Mouse (Mus musculus) thymus, postnatal 0 days (tissue): ENCODE data around the gene Klhdc1. TPM values are rescaled to one million over a fixed set of nuclear protein-coding genes. Genes with fewer than 3 reads are reported as not detected.
A peak's percentile ranks its signal among the peaks of the same experiment; 100 is the strongest.

Source experiments
- DNase-seq: peaks from one replicate; pipeline ENCODE4 v3.0.0-alpha.2; 2015; ENCODE audit warnings: low spot score
- polyA plus RNA-seq: library from polyadenylated mRNA; unstranded; fragments of >200 nt; fragmentation: Nextera tagmentation; extraction: Ambion mirVana; gene quantifications from 2 replicates; pipeline ENCODE4 v1.2.1, GENCODE M21; 2015

Klhdc1 gene
- polyA plus RNA-seq, 1 experiment from 2014 or later: 22.8 TPM

DNA sequence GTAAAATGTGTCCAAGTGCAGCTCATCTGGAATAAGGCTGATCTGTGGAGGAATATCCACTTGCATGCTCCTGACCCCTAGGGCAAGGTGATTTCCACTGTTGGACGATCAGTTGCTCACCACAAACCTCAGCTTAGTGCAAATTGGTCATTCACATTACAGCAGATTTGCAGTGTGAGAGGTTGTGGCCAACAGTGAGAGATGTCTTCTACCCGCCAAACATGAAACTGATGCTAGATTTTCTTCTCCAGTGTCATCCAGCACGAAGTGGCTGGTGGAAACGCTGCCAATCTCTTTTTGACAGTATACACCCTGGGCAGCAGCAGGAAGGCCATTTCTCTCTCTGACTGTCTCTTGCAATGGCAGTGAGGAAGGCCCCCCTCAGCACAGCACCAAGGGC, 54.7 kb downstream of the Klhdc1 start:
- no peak for DNase-seq

DNA sequence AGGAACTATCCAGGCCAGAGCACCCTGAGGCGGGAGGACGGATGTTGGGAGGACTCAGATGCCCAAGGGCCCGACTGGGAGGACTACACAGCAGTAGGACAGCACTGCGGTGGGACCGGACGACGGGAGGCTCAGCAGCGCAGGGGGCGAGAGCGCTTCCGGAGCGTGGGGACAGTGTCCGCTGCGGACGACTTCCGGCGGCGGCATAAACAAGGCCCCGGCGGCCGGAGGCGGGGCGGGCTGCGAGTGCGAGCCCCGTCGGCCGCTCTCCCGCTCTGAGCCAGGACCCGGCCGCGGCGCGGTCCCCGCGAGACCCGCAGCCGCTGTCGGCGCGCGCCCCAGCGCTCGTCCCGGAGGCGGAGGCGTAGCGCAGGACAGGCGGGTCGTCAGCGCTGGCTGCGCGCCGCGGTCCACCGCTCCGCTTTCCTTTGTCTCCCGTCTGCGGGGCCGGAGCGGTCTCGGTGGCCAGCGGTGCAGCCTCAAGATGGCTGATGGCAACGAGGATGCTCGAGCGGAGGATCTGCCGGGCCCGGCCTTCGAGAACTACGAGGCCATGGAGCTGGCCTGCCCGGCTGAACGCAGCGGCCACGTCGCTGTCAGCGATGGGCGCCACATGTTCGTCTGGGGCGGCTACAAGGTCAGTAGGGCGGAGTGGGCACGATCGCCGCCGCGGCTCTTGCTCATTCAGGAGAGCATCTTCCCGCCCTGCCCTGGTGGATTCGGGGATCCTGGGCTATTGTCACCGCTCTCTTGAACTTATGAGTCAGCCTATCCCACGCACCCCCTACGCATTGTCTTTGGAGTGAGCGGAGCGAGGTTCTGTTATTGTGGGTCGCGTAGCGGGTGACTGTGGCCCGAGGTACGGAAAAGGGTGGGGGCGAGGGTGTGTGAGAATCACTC, 55.8 kb downstream of the Klhdc1 start, which contains the start of gene Klhdc2:
Klhdc2 (plus strand) TSS at position 171 of the 900 bp plus-strand sequence.
- peak; percentile 53 for DNase-seq

DNA sequence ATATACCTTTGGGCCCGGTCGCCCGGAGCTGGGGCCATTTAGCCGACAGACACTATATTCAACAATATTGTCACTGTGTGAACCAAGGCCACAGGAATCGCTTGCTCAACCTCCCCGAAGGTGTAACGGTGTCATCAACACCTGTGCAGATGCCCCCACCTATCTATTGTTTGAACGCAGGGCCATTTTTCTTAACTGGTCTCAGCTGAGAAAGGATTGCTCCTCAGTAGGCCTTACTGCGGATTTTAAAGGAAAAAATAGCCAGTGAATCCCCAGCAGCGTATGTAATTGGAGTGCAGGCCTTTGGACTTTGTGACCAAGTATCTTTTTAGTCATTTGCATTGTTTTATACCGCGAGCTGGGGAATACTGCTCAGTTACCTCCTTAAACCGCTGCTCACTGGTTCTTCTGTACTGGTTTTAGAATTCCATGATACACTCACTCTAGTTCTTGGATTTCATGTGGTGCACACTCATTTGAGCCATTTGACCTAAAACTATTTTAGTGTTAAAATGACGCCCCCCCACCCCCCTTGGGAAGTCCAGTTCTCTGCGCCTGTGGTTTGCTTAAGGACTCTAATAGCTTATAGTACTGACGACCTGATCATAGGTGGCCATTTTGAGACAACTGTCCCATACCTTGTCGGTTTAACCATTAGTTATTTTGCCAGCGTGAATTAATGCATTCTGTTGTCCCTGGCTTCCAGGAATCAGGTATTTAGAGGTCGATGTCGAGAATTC, 56.6 kb downstream of the Klhdc1 start:
- peak; percentile 36 for DNase-seq

DNA sequence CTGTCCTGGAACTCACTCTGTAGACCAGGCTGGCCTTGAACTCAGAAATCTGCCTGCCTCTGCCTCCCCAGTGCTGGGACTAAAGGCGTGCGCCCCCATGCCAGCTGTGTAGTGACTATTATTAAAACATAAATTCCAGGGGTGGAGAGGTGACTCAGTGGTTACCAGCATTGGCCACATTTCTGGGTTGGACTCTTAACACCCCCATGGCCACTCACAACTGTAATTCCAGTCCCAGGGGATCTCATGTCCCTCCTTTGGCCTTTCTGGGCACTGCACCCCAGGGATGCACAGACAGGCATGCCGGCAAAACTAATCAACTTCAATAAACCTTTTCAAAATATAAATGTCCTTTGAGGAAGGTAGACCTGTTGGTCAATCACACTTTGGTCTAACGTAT, 57.3 kb downstream of the Klhdc1 start:
- no peak for DNase-seq

DNA sequence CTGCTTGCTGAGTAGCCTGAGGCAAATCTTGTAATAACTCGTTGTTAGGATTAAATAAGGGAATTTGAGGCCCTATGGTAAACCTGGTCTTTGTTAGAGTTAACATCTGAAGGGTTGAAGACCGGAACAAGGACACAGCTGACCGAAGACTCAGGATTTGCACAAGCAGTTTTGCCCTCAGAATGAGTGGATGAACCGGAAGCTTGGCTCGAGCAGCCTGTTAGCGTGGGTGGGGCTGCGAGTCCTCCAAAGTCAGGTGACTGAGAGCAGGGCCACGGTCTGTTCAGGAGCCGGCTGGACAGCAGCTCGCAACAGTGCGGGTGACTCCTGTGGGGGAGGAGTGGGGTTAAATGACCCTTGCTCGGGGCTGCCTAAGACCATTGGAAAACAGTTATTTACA, 58.3 kb downstream of the Klhdc1 start:
- no peak for DNase-seq

DNA sequence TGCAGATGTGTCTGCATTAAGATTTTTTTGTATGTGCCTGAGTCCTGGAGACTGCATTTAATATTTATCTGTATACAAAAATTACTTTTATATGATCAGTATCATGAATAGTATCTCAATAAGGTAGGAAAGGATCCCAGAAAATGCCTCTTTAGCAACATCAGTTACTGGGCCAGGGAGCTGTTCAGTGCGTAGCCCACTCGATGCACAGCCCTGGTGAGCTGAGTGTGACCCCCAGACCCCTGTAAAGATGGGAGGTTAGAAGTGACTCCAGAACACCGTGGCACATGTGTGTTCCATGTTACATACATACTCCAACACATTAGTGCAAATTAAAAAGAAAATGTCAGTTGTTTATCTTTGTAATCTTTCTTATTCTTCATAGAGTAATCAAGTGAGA, 58.9 kb downstream of the Klhdc1 start:
- no peak for DNase-seq

DNA sequence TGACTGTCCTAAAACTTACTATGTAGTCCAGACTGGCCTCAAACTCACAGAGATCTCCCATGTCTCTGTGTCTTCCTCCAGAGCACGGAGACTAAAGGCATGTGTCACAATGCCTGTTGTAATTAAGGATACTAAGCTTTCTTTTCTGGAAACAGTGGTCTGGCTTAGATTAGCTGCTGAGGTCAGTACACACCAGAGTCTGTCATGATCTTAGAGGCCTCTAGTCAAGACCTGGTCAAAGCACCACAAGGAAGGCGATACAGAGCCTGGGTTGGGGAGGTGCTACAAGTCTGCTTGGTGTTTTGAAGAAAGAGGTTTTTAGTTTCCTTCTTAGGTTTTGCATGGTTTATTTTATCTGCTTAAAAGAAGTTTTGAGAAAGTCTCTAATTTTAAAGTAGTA, 59.4 kb downstream of the Klhdc1 start:
- DNase-seq: no peak

DNA sequence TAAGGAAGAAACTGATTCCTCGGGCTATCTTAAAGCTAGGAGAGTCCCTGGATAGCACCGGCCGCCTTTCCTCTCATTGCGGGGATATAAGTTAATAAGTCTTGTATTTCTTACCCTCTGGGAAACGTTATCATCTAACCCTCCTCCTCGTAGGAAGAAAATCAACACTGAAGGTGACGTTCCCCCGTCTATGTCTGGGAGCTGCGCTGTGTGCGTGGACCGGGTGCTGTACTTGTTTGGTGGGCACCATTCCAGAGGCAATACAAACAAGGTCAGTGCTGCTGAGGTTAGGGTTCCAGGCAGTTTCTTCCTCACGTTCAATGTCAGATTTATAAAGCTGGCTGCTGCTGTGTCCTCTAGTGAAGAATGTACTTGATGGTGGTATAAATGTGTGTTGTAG, 61.2 kb downstream of the Klhdc1 start:
- DNase-seq: no peak

DNA sequence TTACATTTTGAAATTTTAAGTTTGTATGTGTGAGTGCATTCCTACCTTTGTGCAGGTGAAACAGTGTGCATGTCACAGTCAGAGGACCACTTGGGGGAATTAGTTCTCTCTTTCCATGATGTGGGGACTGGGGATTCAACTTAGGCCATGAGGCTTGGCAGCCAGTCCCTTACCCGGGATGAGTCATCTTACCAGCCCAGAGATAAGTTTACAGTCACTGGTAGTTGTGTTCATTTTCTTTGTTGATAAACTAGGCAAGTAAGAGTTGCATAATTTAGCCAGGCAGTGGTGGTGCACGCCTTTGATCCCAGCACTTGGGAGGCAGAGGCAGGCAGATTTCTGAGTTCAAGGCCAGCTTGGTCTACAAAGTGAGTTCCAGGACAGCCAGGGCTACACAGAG, 63.1 kb downstream of the Klhdc1 start:
- no peak for DNase-seq

DNA sequence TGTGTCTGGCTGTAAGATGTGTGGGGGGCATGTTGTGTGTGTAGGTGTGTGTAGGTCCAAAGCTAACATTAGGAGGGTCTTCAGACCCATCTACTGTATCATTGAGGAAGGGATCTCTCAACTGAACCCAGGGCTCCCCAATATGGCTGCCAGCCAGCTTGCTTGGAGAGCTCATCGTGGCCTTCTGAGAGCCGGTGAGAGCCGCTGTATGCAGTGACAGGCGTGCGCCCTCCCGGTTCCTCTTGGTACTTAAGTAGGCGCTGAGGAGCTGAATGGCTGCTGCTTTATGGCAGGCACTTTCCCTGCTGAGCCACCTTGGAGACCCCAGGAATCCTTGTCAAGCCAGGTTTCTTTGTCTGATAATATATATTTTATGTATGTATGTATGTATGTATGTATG, 65.4 kb downstream of the Klhdc1 start:
- DNase-seq: no peak

DNA sequence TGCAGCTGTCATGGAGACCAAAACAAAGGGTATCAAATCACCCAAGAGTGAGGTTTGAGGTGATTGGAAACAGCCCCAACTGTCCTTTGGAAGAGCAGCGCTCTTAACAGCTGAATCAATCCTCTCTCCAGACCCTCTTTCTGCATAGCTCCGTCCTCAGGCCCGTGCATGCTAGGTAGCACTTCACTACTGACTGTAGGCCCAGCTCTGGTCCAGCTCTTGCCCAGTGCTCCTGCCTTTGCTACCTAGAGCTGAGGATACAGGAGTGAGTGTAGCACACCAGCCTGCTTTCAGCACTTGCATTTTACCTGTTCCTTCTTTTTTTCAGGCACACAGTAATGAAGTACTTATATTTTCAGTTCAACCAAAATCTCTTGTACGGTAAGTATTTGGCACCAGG, 68.7 kb downstream of the Klhdc1 start:
- no peak for DNase-seq

DNA sequence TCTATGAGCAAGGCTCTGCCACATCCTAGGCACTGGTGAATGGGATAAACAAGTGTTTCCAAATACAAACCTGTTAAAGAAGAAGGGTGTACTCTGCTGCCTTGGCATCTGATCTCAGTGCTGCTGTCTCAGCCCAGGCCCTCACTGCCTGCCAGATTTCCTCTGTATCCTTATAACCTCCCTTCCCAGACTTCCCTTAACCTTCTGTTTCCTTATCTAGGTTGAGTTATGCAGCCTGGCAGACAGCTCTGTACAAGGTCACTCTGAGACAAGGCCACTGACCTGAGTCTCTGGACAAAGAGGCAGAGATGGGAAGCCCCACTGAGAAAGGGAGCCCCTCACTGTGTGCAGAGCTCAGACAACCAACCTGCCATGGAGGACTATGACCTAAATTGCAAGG, 77.5 kb downstream of the Klhdc1 start:
- no peak for DNase-seq

DNA sequence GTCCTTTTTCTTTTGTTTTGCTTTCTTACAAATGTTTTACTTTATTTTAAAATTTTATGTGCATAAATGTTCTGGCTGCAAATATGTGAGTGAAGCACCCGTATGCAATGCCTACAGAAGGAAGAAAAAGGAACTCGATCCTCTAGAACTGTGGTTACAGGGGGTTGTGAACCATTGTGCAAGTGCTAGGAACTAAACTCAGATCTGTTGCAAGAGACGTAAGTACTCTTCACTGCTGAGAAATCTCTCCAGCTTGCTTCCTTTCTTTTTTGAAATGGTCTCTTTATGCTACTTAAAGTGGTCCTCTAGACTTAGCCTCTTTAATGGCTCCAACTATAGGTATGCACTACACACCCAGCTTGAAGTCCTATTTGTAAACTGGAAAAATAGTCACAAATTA, 90.2 kb downstream of the Klhdc1 start:
- no peak for DNase-seq

DNA sequence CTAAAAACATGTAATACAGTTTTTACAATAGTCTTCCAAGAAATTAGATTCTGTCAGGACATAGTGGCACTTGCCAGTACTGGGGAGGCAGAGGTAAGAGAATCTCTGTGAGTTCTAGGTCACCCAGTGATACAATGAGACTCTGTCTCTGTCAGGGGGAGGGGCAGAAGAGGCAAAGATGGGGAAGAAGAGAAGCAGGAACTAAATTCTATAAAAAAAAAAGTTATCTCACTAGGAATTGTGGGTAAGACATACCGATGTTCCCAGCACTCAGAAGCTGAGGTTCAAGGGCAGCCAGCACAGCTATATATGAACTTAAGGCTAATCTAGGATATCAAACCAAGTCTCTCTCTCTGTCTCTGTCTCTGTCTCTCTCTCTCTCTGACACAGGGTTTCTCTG, 91.2 kb downstream of the Klhdc1 start:
- DNase-seq: no peak

DNA sequence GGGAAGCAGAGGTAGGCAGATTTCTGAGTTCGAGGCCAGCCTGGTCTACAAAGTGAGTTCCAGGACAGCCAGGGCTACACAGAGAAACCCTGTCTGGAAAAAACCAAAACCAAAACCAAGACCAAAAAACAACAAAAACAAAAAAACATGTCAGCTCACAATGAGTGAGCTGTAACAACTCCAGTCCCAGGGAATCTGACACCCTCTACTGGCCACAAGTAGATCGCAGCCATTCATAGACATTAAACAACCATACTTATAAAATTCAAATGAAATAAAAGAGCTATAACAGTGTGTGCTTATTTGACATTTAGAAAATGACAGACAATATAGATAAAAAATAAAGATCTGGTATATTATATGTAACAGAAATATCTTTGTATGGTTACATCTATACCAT, 92.6 kb downstream of the Klhdc1 start:
- peak; percentile 55 for DNase-seq

Other genes starting within 250 kb of the Klhdc1 start
- gene Rps29, start 82.0 kb upstream of the Klhdc1 start, polyA plus RNA-seq: 3,209 and 3,306 TPM in 2 replicates
- 27.4 and 30.1 TPM in 2 replicates for gene Lrr1, start 72.4 kb upstream of the Klhdc1 start, polyA plus RNA-seq
- 931 and 1,018 TPM in 2 replicates for gene Rpl36al, start 57.1 kb upstream of the Klhdc1 start, polyA plus RNA-seq
- 54.3 and 63.3 TPM in 2 replicates for gene Mgat2, start 57.0 kb upstream of the Klhdc1 start, polyA plus RNA-seq
- 35.7 and 37.1 TPM in 2 replicates for gene Gm49383, start 44.1 kb upstream of the Klhdc1 start, polyA plus RNA-seq
- 11.0 and 11.2 TPM in 2 replicates for gene Dnaaf2, start 42.7 kb upstream of the Klhdc1 start, polyA plus RNA-seq
- gene Gm49384, start 36.9 kb upstream of the Klhdc1 start, polyA plus RNA-seq: 29.5 and 31.1 TPM in 2 replicates
- 21.4 and 23.1 TPM in 2 replicates for gene Pole2, start 13.0 kb upstream of the Klhdc1 start, polyA plus RNA-seq
- 37.9 and 38.8 TPM in 2 replicates for gene Klhdc2, start 55.5 kb downstream of the Klhdc1 start, polyA plus RNA-seq
- gene Nemf, start 116.0 kb downstream of the Klhdc1 start, polyA plus RNA-seq: 84.3 and 93.2 TPM in 2 replicates
- gene Arf6, start 131.0 kb downstream of the Klhdc1 start, polyA plus RNA-seq: 93.8 and 123 TPM in 2 replicates
- 2.4 and 2.9 TPM in 2 replicates for gene Gm9887, start 131.3 kb downstream of the Klhdc1 start, polyA plus RNA-seq